Mouse (Mus musculus): ENCODE measurements around the gene Jph3.

GRCm38 (mm10) chr8:121843184-121843733 is 113.8 kb downstream of the Jph3 start:
- TF ChIP-seq CTCF (IDR thresholded peaks at IDR 0.05; ENCODE audit: low read depth) (no peak), EP300 (IDR thresholded peaks at IDR 0.05; ENCODE audit: low read depth) (no peak)

Data from liver, postnatal 0 days (tissue).